Mouse (Mus musculus) liver, adult (tissue): Measurements from ENCODE around the gene Vmn2r15.

Source experiments
- GATA4 ChIP-seq: IDR thresholded peaks from 2 replicates; pipeline ENCODE4 v1.6.1; 2014; ENCODE audit warnings: mild to moderate bottlenecking, low read length; ENCODE audit not compliant: insufficient replicate concordance

Vmn2r15 gene

GRCm38 (mm10) chr5:109297544-109297943, at the start of gene Vmn2r15:
TSS of gene Vmn2r15 (minus strand) at chr5:109297644.
- TF ChIP-seq GATA4 = no peak

GRCm38 (mm10) chr5:109329862-109330261, 32.4 kb upstream of the Vmn2r15 start, which contains the start of gene Vmn2r16:
TSS of gene Vmn2r16 (plus strand) at chr5:109330162.
- no peak for TF ChIP-seq GATA4

GRCm38 (mm10) chr5:109294655-109295054, 2.8 kb downstream of the Vmn2r15 start:
- no peak for TF ChIP-seq GATA4
